Mouse (Mus musculus) ovary, postnatal 36 days (tissue): ENCODE data around the gene Smad5.

Source experiments
- DNase-seq: peaks from one replicate; pipeline ENCODE4 v3.0.0; 2022; ENCODE audit warnings: low spot score, mixed read lengths

The Smad5 gene

DNA sequence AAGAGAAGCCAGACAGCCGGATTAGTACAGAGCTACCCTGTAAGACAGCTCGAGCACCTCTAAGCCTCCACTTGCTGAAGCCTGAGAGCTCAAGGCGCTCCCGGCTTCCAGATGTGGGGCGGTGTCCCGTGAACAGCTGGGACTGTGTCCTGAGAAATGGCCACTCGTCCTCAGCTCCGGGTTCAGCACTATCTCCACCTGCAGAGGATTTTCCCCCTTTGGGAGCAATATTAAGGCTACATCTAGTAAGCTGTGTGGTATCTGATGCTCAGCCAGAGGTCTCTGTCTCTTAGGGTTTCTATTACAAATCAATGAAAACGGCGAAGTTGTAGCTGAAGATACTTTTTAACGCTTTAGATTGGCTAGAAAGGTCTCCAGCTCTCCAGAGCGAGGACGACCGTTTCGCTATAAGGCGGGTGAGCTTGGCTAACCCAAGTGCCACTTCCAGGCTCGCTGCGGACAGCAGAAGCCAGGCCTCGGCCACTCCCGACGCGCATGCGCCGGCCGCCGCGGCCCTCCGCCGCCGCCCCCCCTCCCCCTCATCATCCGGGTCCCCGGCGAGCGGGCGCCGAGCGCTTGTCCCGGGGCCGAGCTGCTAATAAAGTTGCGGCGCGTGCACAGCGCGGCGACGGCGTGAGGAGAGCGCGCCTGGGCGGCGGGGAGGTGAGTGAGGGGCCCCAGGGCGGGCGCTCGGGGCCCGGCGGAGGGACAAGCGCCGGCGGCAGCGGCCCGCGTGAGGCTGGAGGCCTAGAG lies at the start of gene Smad5:
Gene Smad5, plus strand, starts transcription at position 542 of the 753 bp plus-strand sequence.
- DNase-seq, result peak; percentile 91

DNA sequence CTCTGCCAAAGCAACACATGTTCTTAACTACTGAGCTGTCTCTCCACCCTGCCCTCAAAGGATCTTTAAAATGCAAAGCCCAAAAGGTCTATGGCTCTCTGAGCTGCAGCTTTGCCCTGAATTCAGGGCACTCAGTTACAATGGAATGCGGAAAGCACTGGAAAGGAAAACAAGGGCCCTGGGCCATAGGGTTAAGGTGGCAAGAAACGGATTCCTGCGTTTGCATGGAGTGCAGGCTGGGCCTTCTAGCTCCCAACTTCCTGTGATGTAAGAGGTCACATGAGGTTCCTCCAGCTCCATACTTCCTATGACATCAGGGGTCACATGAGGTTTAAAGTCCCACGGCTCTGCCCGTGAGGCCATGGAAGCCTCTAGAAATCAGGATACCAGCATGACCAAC lies 48.6 kb upstream of the Smad5 start:
- no peak for DNase-seq

- peak; percentile 75 for DNase-seq
Measured at GRCm38 (mm10) chr13:56657946-56658512, 44.8 kb upstream of the Smad5 start.

DNA sequence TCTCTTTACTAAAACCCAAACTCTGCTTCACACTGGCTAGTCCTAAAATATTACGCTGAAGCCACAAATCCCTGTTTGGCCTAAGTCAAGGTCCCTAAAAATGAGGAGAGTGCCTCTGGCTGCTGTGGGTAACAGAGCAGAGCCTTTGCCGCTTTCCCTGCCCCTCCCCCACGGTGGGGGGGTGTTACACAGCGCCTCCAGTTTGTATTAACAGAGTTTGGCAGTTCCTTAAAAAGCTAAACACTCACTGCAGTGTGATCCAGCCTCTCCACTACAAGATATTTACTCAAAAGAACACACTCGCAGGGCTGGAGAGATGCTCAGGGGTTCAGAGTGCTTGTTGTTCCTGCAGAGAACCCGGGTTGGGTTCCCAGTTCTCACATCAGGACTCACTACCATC lies 43.9 kb upstream of the Smad5 start:
- no peak for DNase-seq

- no peak for DNase-seq
Measured at GRCm38 (mm10) chr13:56661914-56662621, 40.7 kb upstream of the Smad5 start.

DNA sequence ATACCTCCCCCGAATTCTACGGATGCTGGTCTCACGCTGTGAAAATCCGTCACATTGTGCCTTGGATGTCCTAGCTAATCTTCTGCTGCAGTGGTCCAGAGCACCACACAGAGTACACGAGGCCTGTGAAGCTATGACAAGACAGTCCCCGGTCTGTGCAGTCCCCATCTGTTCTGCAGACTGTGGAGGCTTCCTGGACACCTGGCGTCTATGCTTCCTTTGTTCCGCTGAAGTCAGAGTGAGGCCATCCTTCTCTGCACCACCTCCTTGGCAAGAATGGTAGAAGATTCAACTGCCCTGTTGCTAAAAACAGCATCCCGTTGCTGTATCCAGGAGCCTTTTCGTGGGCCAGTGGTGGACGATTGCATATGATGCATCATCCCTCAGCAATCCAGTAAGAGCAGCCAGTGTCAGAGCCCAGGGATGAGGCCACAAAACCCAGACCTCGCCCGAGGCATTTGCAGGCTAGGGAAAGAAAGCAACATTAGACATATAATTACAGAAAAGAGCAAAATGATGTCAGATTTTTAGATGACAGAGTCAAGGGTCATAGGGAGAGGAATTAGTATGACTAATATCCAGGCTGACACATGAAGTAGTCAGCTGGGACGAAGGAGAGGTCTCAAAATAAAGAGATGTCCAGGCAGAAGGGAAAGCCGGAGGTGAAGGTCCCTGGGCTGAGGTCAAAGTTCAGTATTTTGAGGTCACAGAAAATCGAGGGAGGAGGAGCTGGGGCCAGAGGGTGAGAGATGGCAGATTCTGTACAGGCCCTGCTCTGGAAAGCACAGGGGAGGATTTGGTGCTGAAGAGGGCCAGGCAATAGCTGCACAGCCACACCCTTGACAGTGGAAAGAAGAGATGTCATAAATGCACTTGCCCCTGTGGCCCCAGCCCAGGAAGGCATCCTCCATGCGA lies 38.3 kb upstream of the Smad5 start:
- no peak for DNase-seq

DNA sequence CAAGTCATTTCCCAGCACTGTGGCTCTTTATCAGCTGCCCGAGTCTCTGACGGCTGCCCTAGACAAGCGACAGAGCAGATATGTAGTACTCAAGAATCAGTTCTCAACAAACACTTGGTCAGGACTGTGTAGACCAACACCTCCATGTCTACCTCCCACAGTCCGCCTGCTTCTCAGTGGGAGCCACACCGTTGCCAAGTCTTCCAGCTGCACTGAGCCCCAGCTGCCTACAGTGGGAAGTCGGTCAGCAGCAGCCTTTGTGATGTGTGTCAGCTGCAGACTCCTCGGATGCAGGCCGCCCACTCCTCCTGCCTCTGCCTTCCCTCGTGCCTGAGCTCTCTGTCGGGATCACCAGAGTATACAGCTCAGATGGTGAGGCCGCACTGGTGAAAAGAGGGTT lies 31.6 kb upstream of the Smad5 start:
- DNase-seq, result no peak

- DNase-seq, result no peak
Measured at GRCm38 (mm10) chr13:56677731-56678130, 25.1 kb upstream of the Smad5 start.

GRCm38 (mm10) chr13:56678188-56678787 lies 24.5 kb upstream of the Smad5 start:
- DNase-seq, result peak; percentile 65

GRCm38 (mm10) chr13:56678826-56679504 lies 23.8 kb upstream of the Smad5 start:
- DNase-seq, result no peak

- no peak for DNase-seq
Measured at GRCm38 (mm10) chr13:56681924-56682323, 20.9 kb upstream of the Smad5 start.

GRCm38 (mm10) chr13:56682326-56682725 lies 20.5 kb upstream of the Smad5 start:
- DNase-seq, result peak; percentile 69

- no peak for DNase-seq
Measured at GRCm38 (mm10) chr13:56683306-56683705, 19.5 kb upstream of the Smad5 start.

GRCm38 (mm10) chr13:56692011-56692410 lies 10.8 kb upstream of the Smad5 start:
- no peak for DNase-seq

DNA sequence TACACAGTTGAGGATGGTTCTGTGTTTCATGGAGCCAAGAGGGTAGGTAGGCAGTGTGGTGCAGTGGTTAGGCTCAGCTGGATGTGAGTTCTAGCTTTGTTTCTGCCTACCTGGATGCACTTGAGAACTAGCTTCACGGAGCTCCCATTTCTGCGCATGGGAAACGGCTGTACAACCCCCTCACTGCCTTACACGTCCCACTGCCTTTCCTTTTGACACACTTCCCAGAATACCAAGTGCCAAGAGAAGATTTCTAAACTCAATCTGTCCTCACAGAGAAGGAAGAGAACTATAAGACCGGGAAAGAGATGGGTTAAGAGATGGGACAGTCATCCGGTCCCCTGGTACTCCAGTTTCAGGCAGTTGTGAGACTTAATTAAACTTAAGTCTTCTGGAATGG lies 10.2 kb upstream of the Smad5 start:
- no peak for DNase-seq

DNA sequence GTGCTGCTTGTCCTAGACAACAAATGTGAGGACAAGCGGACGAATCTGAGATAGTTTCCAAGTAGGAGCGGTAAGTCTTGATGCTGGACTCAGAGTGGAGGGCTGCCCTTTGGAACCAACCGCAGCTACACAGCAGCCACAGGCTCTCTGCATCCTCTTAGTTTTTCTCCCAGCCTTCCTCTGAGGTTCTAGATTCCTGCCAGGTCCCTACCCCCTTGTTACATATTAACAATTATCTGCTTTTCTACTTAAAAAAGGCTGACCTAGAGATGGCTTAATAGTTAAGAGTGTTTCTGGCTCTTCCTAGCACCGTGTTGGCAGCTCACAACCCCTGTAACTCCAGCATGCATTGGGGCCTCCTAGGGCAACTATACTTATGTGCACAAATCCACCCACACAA lies 7.1 kb upstream of the Smad5 start:
- no peak for DNase-seq

DNA sequence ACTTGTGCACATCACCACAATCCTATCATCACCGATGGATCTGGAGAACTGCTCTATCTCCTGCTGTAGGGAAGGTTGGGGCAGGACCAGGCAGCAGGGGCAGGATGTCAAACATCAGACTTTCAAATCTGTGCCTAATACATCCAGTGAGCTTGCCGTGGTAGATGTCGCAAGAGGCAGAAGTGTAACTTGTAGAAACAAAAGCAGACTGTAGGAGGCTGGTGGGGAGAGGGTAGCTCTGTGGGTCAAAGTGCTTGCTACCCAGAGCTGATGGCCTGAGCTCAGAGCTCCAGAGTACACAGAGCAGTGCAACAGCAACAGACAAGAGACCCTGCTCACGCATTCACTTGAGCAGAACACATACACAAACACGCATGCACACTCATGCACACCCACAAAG lies 6.1 kb upstream of the Smad5 start:
- DNase-seq, result no peak

DNA sequence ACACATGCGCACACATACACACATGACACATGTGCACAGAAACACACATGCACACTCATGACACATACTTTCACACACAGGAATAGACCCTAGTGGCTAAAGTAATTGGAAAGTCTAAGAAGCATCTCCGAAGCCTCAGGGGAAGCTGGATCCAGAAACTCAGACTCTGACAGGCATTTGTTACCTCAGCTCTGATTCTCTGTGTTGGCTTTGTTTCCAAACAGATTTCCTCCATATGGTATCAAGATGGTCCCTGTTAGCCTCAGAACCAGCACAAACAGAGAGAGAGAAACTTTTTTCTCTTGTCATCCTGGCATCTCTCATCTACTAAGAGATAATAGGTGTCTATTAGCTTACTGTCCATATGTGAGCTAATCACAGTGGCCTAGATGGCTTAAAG lies 5.6 kb upstream of the Smad5 start:
- no peak for DNase-seq

GRCm38 (mm10) chr13:56698391-56698790 lies 4.4 kb upstream of the Smad5 start:
- no peak for DNase-seq

DNA sequence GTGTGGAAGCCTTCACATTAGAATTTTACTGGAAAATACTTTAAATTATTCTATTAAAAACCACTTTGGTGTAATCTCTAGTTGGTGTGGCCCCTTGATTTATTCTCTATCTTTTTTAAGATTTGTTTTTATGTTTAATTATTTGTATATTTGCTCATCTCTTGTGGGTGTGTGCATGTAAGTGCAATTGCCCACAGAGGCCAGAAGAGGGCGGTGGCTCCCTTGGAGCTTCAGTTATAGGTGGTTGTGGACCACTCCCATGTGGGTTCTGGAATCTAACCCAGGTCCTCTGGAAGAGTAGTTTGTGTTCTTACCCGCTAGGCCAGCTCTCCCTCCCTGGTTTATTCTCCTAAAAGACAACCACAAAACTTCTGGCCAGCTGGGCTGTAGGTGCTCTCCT lies 3.4 kb upstream of the Smad5 start:
- no peak for DNase-seq

- no peak for DNase-seq
Measured at GRCm38 (mm10) chr13:56700981-56701380, 1.8 kb upstream of the Smad5 start.
